Mouse (Mus musculus): ENCODE measurements around the gene Slc22a12. TPM values are rescaled to one million over a fixed set of nuclear protein-coding genes. Genes with fewer than 3 reads are reported as not detected.

The Slc22a12 gene
- total and polyA plus RNA-seq, 2 experiments: not detected

DNA sequence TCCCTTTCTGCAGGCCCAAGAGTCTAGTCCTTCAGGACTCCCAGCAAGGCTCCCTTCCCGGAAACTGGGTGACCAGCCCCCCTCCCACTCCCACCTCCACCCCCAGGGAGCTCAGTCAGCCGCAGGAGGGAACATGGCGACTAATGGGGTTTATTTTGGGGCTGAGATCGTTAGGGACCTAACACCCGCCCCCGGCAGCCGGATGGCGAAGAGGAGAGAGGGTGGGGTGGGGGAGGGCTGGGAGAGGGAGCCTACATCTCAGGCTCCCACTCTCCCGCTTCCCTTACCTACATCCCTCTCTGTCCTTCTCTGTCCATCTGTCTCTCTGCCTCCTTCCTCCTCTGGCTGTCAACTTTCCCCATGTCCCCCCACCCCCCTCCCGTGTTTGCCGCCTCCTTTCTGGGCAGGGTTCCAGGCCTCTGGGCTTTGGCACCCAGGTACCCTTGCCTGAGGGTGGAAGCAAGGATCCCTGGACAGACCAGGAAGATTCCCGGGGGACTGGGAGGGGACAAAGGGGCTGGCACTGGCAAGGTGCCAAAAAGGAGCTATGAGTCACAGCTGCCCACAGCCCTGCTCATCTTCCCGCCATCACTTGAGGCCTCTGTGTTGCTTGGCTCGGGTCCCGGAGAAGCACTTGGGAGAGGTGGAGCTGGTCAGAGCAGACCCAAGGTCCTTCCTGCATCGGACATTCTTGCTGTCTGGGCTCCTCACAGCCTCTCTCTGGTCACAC lies 38.7 kb downstream of the Slc22a12 start:
- no peak for TF ChIP-seq POLR2A (IDR thresholded peaks at IDR 0.05; ENCODE audit: extremely low read depth, insufficient read depth, low read length)
- H3K9ac ChIP-seq (ENCODE audit: low read depth, low read length): no peak overlapping the region
- H3K27me3 ChIP-seq (ENCODE audit: control insufficient read depth, insufficient read depth, low read length): peaks cover 20% of the 10 kb centered on the region
- WGBS: 42% methylated on average over 16 of the region's 16 CpGs
- H3K79me2 ChIP-seq (ENCODE audit: control insufficient read depth, insufficient read depth, low read length): no peaks in the 10 kb centered on the region
- no peaks in the 10 kb centered on the region for H3K36me3 ChIP-seq (ENCODE audit: control insufficient read depth, insufficient read depth, low read length)
- no peaks in the 10 kb centered on the region for H3K4me1 ChIP-seq (ENCODE audit: control insufficient read depth, insufficient read depth, low read length)
- no peak overlapping the region for H3K27ac ChIP-seq (replicated peaks; ENCODE audit: insufficient read depth, low read depth, low read length)
- no peak for DNase-seq (ENCODE audit: extremely low read depth, low read depth, low spot score)
- H3K4me3 ChIP-seq (ENCODE audit: insufficient read depth, low read depth, low read length): no peak overlapping the region

- H3K27me3 ChIP-seq (ENCODE audit: control insufficient read depth, insufficient read depth, low read length): peaks cover 28% of the 10 kb centered on the region
- H3K9ac ChIP-seq (ENCODE audit: low read depth, low read length): no peak overlapping the region
- TF ChIP-seq POLR2A (IDR thresholded peaks at IDR 0.05; ENCODE audit: extremely low read depth, insufficient read depth, low read length) (no peak), CTCF (IDR thresholded peaks at IDR 0.05; ENCODE audit: low read depth, low read length) (no peak)
- H3K4me1 ChIP-seq (ENCODE audit: control insufficient read depth, insufficient read depth, low read length): no peaks in the 10 kb centered on the region
- H3K79me2 ChIP-seq (ENCODE audit: control insufficient read depth, insufficient read depth, low read length): no peaks in the 10 kb centered on the region
- H3K27ac ChIP-seq (replicated peaks; ENCODE audit: insufficient read depth, low read depth, low read length): no peak overlapping the region
- H3K4me3 ChIP-seq (ENCODE audit: insufficient read depth, low read depth, low read length): no peak overlapping the region
- no peaks in the 10 kb centered on the region for H3K36me3 ChIP-seq (ENCODE audit: control insufficient read depth, insufficient read depth, low read length)
- DNase-seq (ENCODE audit: extremely low read depth, low read depth, low spot score): no peak
- 5% methylated on average over 20 of the region's 20 CpGs for WGBS
Measured at GRCm38 (mm10) chr19:6502543-6503319, 40.1 kb downstream of the Slc22a12 start.

- Histone ChIP-seq H3K36me3 (ENCODE audit: control insufficient read depth, insufficient read depth, low read length) (no peaks in the 10 kb centered on the region), H3K9ac (ENCODE audit: low read depth, low read length) (no peak overlapping the region), H3K4me3 (ENCODE audit: insufficient read depth, low read depth, low read length) (no peak overlapping the region), H3K79me2 (ENCODE audit: control insufficient read depth, insufficient read depth, low read length) (no peaks in the 10 kb centered on the region), H3K4me1 (ENCODE audit: control insufficient read depth, insufficient read depth, low read length) (no peaks in the 10 kb centered on the region), H3K27me3 (ENCODE audit: control insufficient read depth, insufficient read depth, low read length) (peaks cover 28% of the 10 kb centered on the region), H3K27ac (replicated peaks; ENCODE audit: insufficient read depth, low read depth, low read length) (no peak overlapping the region)
- WGBS: 2% methylated on average over 25 of the region's 25 CpGs
- no peak for DNase-seq (ENCODE audit: extremely low read depth, low read depth, low spot score)
- TF ChIP-seq CTCF (IDR thresholded peaks at IDR 0.05; ENCODE audit: low read depth, low read length): no peak
- TF ChIP-seq POLR2A (IDR thresholded peaks at IDR 0.05; ENCODE audit: extremely low read depth, insufficient read depth, low read length): no peak
Measured at GRCm38 (mm10) chr19:6502035-6502541, 40.7 kb downstream of the Slc22a12 start.

- no peaks in the 10 kb centered on the region for H3K4me1 ChIP-seq (ENCODE audit: control insufficient read depth, insufficient read depth, low read length)
- TF ChIP-seq CTCF (IDR thresholded peaks at IDR 0.05; ENCODE audit: low read depth, low read length) (no peak), POLR2A (IDR thresholded peaks at IDR 0.05; ENCODE audit: extremely low read depth, insufficient read depth, low read length) (no peak)
- H3K4me3 ChIP-seq (ENCODE audit: insufficient read depth, low read depth, low read length): no peak overlapping the region
- H3K27ac ChIP-seq (replicated peaks; ENCODE audit: insufficient read depth, low read depth, low read length): no peak overlapping the region
- H3K36me3 ChIP-seq (ENCODE audit: control insufficient read depth, insufficient read depth, low read length): no peaks in the 10 kb centered on the region
- no peak for DNase-seq (ENCODE audit: extremely low read depth, low read depth, low spot score)
- WGBS: 30% methylated on average over 2 of the region's 2 CpGs
- no peaks in the 10 kb centered on the region for H3K79me2 ChIP-seq (ENCODE audit: control insufficient read depth, insufficient read depth, low read length)
- H3K9ac ChIP-seq (ENCODE audit: low read depth, low read length): no peak overlapping the region
- peaks cover 28% of the 10 kb centered on the region for H3K27me3 ChIP-seq (ENCODE audit: control insufficient read depth, insufficient read depth, low read length)
Measured at GRCm38 (mm10) chr19:6500636-6501025, 42.2 kb downstream of the Slc22a12 start.

DNA sequence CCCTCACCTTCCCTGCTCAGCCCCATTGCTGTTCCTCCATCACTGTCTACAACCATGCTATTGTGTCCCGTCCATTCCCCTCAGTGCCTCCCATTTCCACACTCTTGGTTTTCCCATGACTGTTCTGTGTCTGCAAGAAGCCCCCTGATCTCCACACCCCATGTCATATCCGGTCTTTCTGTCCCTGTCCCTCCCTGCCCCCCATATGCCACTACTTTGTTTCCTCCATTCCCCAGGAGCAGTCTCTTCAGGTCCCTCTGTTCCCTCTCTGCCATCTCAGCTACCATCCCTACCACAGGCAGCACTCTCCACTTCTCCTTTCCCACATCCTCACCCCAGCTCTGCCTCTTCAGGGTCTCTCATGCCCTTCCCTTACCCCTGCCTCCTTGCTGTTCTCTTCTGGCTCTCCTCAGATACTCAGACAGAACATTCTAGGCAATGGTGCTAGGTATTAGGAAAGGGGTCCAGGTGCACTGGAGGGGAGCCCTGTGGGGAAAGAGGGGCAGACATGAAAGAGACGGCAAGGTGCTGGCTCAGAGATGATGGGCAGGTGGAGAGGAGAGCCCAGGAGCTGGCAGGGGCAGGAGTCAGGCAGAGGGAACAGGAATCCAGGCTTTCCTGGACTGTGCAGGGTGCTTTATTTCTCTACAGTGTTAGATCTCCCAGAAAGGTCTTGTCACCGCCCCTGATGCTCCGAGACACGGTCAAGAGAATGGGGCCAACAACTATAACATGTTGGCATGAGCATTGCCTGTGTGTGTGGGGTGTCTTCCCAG lies 42.8 kb downstream of the Slc22a12 start:
- no peaks in the 10 kb centered on the region for H3K36me3 ChIP-seq (ENCODE audit: control insufficient read depth, insufficient read depth, low read length)

More for the DNA sequence above, 42.8 kb downstream of the Slc22a12 start:
- H3K4me1 ChIP-seq (ENCODE audit: control insufficient read depth, insufficient read depth, low read length): no peaks in the 10 kb centered on the region
- H3K27ac ChIP-seq (replicated peaks; ENCODE audit: insufficient read depth, low read depth, low read length): no peak overlapping the region
- TF ChIP-seq POLR2A (IDR thresholded peaks at IDR 0.05; ENCODE audit: extremely low read depth, insufficient read depth, low read length) (no peak), CTCF (IDR thresholded peaks at IDR 0.05; ENCODE audit: low read depth, low read length) (no peak)
- H3K4me3 ChIP-seq (ENCODE audit: insufficient read depth, low read depth, low read length): no peak overlapping the region
- 47% methylated on average over 6 of the region's 6 CpGs for WGBS
- no peaks in the 10 kb centered on the region for H3K79me2 ChIP-seq (ENCODE audit: control insufficient read depth, insufficient read depth, low read length)
- DNase-seq (ENCODE audit: extremely low read depth, low read depth, low spot score): no peak
- H3K27me3 ChIP-seq (ENCODE audit: control insufficient read depth, insufficient read depth, low read length): peaks cover 28% of the 10 kb centered on the region
- H3K9ac ChIP-seq (ENCODE audit: low read depth, low read length): no peak overlapping the region
